Mouse (Mus musculus) cerebellum, adult 2 months (tissue): ENCODE measurements at regions not wholly inside any gene's neighbourhood (a gene's known extent, or its start where the extent isn't known, plus 50 kb on each side); places are given as distances from the start of the nearest gene placed in this dataset.

ENCODE experiments used
- CTCF ChIP-seq: fragments of 200-500 bp; IDR thresholded peaks from 2 replicates; pipeline ENCODE4 v1.5.1; 2011; ENCODE audit warnings: low read depth, mild to moderate bottlenecking, control low read depth, low read length, moderate library complexity, borderline replicate concordance; ENCODE audit not compliant: insufficient read depth
- POLR2A ChIP-seq: fragments of 200-500 bp; IDR thresholded peaks from 2 replicates; pipeline ENCODE4 v1.6.1; 2011; ENCODE audit warnings: low read length, control low read depth, borderline replicate concordance; ENCODE audit not compliant: insufficient read depth

DNA sequence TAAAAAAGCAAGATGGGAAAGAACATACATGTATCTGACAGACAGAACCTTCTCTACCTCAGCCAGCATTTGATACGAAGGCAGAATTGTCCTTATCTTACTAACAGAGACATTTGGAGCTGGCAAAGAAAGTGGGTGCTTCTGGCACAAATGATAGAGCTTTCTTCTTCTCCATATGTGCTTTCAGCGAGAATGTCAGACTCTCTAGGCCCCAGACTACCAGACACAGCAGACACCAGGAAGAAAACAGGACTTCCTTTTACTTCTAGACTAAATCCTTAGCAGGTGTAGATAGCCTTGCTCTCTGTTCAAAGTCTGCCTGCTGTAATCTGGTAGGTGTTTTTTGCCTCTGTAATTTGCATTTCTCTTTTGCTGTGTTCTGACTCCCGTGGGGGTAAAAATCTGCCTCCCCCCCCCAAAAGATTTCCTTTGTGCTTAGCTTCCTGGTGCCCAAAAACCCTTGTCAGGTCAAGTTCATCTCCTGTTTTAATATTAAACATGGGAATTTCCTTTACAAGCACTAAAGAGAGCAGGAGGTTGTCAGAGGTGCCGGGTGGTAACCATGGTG lies 74.7 kb upstream of the Pmfbp1 start:
- TF ChIP-seq POLR2A = no peak
- TF ChIP-seq CTCF = no peak
